Mouse (Mus musculus): ENCODE measurements around the gene Noc2l.

DNA sequence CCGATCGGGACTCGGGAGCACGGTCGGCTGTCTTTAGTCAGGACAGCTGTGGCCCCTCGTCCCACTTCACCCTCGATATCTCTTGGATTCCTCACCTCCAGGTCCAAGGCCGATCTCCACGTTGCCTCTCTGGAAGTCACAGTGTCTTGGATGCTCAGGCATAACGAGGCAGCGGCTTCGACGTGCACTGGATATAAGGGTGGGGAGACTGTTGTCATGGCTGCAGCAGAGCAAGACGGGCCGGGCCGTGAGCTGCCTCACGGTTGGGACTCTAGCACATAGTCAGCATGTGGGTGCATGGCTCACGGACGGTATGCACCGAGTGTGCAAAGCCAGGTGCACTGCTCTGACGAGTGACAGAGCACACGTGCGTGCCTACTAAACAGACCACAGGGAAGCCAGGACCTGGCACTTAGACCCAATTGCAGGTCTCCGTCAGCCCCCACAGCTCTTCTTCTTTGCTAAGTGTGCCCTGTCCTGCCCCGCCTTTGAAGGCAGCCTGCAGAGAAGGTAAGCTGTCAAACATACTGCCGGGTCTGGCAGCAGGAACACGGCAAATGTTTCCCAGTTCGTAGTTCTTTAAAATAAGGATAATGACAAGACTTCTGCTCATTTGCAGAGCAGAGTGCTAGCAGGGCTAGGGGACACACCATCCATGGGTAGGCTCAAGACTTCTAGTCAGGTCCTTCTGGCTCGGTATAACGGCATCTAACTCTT is 18.7 kb downstream of the Noc2l start:
- TF ChIP-seq CTCF (IDR thresholded peaks at IDR 0.05; ENCODE audit: low read depth) (no peak), EP300 (IDR thresholded peaks at IDR 0.05; ENCODE audit: low read depth) (no peak)

Measured in liver, postnatal 0 days (tissue).